Mouse (Mus musculus) left cerebral cortex, adult 8-10 months (tissue): ENCODE measurements around the gene Myog. TPM values are rescaled to one million over a fixed set of nuclear protein-coding genes. Genes with fewer than 3 reads are reported as not detected.

Experiments
- DNase-seq, 2 experiments: peaks; one replicate each; pipeline ENCODE4 v3.0.0; 2022; ENCODE audit warnings: low spot score in 2 of 2
- total RNA-seq, 4 experiments: library from RNA; stranded (reverse); gene quantifications; 2 replicates each; pipeline ENCODE4 v1.2.4; 2022

The Myog gene
- total RNA-seq, 4 experiments from 2014 or later = not detected

DNA sequence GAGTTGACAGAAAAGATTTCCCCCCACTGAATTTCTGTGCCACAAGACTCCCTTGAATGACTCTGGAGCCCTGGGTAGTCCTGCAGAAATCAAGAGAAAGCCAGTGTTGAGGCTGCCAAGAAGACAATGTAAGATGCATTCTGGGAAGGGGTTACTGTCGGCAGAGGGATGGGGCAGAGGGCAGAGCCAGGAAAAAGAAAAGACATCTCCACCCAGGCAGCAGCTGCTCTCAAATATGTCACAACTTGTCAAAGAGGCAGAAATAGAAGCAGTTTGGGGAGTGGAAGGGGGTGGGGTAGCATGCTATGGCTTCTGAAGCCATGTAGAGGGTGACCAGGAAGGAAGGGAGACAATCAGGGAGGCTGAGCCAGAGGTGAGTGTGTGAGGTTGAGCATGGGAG is 6.7 kb upstream of the Myog start:
- DNase-seq = no peak

DNA sequence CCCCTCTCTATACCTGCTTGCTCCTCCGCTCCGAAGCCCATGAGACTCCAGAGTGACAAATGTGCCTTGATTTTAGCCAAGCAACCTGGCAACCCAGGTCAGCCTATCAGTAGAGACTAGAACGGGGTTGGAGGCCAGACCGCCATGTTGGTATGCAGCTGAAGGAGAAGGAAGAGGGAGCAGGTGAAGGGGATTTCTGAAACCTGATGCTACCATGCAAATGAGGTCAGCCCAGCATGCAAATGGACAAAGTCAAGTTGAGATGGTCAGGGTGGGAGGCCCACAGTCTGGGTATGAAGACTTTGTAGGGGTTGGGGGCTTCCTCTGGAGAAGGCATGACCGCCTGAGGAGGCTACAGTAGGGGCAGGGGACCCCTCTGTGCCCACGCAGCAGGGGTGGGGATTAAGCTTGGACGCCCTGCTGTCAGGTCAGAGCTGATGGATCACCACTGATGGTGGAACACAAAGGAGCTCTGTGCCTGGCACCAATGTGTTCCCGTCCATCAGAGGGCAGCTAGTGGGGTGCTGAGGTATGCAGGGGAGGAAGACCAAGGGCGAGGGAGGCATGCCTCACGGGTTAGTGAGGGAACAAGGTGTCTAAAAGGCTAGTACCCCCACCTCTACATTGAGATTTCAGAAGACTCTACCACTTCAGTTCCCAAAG is 4.2 kb upstream of the Myog start:
- DNase-seq = no peak

DNA sequence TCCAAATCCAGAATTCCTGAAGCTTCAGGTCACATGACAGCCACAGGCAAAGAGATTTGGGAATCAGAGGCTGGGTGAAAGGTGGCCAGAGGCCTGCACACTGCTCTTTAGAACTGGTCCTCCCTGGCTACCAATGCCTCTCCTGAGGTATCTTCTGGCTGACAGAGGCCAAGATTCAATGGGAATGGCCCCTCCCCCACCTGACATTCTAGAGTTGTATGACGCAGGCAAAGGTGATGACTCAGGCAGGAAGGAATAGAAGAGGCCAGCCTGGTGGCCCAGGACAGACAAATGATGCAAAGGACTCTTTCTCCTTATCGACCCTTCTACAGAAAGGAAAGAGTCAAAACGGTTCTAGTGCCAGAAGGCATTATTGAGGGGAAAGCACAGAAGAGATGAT is 1.6 kb upstream of the Myog start:
- no peak for DNase-seq

DNA sequence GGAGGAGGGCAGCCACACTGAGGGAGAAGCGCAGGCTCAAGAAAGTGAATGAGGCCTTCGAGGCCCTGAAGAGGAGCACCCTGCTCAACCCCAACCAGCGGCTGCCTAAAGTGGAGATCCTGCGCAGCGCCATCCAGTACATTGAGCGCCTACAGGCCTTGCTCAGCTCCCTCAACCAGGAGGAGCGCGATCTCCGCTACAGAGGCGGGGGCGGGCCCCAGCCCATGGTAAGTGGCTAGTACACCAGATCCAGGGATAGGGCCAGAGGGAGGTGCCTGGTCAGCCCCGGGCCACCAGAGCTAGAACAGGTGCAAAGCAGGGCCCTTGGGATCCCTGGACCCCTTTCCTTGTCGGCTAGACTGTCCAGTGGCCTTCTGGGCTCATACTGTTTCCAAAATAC is 511 bp downstream of the Myog start:
- DNase-seq = no peak

DNA sequence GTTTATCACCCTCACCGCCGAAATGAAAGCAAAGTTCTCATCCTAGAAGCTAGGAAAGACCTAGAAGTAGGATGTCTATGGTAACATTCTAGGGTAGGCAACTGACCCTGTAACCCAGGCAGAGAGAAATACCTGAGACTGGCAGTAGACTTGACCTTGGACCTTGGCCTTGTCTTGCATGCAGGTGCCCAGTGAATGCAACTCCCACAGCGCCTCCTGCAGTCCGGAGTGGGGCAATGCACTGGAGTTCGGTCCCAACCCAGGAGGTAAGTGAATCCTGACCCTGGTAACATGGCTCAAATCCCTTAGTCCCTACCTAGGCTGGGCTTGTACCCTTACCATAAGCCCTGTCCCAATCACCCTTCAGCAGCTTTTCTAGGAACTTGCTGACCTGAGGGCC is 1.1 kb downstream of the Myog start:
- no peak for DNase-seq

DNA sequence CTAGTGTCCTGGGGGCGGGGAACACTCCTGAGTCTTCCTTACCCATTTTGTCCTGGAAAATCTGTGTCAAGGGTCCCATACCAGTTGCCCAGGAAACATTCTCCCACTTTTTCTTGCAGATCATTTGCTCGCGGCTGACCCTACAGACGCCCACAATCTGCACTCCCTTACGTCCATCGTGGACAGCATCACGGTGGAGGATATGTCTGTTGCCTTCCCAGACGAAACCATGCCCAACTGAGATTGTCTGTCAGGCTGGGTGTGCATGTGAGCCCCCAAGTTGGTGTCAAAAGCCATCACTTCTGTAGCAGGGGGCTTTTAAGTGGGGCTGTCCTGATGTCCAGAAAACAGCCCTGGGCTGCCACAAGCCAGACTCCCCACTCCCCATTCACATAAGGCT is 1.8 kb downstream of the Myog start:
- no peak for DNase-seq

DNA sequence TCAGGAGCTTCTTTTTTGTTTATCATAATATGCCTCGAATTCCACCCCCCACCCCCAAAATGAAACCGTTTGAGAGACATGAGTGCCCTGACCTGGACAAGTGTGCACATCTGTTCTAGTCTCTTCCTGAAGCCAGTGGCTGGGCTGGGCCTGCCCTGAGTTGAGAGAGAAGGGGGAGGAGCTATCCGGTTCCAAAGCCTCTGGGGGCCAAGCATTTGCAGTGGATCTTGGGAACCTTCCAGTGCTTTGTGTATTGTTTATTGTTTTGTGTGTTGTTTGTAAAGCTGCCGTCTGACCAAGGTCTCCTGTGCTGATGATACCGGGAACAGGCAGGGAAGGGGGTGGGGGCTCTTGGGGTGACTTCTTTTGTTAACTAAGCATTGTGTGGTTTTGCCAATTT is 2.3 kb downstream of the Myog start:
- DNase-seq = no peak

DNA sequence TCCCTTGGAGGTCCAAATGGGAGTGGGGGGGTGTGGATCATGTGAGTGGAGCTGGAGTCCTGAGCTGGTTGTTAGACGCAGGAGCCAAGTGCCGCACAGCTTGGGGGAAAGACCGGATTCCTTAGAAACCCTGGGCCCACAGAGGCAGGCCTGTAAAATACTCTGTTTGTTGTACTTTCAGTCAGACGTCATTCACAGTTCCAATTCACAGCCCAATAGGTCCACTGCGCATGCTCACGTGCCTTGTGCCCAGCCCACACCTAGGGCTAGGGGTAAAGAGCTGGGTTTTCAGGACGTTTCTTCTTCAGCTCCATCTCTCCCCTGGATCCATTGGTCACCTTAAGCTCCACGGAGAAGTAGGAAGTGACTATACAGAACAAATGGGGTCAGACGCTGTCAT is 2.8 kb downstream of the Myog start:
- no peak for DNase-seq

DNA sequence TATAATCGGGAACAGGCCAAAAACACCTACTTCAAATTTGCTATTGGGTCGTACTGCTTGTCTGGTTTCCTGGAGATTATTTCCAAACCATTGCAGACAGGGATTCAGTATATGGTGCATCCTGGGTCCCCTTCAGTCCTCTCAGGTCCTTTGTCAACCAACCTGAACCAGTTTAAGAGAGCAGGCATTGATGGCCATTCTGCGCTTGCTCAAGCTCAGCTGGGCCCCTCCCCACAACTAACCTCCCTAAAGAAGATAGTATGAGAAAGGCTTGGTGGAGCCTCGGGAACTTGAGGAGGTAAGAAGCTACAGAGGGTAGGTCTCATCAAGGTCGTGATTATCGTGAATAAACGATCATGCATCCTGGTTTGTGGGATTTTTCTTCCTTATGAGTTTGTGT is 3.5 kb downstream of the Myog start:
- DNase-seq = no peak

DNA sequence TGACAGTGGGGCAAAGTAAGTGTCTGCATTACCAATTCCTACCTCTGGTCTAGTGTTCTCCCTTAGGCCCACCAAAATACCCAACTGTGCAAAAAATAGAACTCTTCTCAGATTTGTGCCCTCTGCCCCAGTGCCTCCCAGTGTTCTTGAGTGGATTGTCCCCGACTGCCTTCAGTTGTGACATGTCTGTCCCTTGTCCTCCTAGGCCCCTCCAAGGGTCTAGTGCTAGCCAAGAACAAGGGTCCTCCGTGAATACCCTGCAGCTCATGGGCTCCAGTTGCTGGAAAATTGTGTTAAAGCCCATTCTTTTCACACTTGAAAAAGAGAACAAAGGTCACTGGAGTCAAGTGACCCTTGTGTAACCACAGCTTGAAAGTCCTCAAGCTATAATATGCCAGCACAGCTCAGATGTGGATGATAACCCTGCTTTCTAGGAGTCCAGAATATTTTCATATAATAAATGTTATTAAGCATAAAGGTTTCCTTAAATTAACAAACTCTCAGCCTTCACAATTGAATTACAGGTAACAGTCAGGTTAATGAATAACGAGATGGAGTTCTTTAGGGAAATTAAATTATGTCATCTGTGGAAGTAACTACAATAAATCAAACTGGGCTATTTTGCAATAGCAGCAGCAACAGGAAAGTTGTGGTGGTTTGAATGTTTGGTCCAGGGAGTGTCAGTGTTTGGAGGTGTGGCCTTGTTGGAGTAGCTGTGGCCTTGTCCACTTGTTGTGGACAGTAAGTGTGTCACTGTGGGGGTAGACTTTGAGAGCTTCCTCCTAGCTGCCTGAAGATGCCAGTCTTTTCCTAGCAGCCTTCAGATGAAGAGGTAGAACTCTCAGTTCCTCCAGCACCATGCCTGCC is 4.2 kb downstream of the Myog start:
- DNase-seq = no peak

DNA sequence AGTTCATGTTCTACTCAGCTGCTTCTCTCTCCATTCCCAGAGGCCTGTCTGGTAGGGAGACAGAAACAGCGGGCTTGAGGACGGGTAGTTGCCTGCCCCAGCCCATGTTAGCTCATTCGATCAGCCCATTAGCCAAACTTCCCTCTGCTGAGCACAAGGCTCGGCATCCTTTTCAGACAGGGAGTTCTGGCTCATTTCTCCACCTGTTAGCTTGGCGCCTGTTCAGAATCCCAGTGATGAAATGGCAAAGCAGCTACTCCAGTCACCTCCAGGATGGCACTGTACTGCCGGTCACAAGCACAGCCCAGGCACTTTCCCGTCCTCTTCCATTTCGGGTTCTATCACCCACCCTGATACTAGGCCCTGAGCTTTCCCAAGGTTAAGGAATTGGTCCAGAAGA is 7.5 kb downstream of the Myog start:
- DNase-seq = no peak

DNA sequence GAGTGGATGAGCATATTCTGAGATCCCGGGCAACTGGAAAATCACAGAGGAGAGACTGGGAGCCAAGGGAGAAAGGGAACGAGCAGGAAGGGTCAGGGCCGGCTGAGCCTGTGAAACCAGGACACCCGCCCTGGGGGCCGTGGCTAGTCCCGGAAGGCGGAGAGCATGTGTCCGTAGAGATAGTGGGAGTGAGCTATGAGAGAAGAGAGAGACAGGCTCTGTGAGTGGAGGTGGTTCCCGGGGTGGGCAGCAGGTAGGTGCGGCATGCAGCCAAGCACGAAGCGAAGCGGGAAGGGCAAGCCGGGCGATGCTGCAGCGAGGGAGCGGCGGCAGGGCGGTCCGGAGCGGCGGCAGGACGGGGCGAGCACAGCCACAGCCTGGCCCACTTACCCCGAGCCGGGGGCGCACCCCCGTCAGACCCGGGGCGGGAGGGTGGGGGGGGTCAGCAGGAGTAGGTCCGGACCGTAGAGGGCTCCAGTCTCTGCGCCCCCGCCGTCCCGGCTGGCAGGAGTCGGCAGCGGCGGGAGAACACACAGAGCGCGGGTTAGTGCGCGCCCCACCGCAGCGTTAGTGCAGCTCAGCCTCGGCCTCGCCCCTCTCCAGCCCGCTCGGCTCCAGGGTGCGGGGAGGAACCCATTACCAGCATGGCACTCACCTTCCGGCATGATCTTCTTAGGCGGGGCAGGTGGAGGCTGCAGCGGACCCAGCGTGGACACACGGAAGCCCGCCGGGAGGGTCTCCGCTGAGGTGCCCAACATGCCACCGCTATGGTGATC is 9.0 kb downstream of the Myog start:
- DNase-seq = no peak

DNA sequence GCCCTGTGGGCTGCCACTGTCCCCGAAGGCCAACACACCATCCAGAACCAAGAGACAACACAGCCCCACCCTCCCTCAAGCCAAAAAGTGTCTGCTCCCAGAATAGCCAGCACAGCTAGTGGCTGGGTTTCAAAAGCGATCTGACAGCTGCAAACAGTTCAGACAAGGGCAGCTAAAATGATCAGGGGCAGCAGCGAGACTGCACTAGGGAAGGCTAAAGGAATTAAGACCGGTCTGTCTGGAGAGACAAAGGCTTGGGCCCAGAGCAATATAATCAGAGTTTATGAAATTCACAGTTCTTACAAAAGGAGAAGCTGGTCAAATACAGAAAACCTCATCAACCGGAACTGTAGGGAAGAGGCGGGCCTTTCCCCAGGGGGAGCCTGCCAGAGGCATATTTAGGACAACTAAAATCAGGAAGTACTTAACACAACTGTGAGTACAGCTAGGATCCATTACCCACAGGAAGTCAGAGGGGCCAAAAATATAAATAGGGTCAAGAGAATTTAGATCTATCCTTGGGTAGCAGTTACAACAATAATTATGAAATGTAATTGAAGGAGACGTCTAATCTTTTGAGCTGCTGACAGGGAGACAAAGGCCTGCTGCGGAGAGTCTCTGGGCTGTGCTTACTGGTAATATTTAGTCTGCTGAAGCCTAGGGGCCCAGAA is 12.9 kb downstream of the Myog start:
- no peak for DNase-seq

DNA sequence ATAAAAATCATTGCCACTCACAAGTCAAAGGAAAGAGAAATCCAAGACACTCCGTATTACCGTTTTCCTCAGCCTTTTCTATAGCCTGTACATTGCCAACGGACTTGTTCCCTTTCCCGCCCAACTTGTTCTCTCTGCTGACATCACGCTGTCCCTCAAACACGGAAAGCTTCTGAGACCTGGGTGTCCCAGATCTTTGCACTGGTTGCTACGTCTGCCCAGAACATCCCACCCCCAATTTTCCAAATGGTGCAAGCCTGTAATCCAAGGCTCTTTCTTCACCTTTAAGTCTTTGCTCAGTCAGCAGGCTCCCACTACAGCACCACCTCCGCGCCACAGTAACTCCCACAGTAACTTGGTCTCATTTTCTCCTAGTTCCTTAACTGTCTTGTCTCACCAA is 15.2 kb downstream of the Myog start:
- no peak for DNase-seq

DNA sequence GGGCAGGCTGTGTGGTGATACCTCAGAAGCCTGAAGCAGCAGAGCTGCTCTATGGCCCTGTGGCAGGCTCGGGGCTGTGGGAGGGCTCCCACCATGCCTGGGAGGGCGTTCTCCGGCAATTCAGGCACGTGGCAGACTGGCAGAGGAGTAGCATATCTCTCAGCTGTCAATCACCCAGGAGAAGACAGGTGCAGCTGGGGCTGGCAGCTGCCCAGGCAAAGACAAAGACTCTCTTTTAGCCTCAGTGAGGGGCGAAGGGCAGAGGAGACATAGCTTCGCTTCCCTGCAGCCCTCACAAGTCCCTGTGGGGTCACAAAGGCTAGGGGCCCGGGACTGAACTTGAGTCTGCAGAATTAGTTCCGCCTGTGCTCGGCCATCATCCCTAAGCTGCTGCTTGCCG is 17.6 kb downstream of the Myog start:
- no peak for DNase-seq

DNA sequence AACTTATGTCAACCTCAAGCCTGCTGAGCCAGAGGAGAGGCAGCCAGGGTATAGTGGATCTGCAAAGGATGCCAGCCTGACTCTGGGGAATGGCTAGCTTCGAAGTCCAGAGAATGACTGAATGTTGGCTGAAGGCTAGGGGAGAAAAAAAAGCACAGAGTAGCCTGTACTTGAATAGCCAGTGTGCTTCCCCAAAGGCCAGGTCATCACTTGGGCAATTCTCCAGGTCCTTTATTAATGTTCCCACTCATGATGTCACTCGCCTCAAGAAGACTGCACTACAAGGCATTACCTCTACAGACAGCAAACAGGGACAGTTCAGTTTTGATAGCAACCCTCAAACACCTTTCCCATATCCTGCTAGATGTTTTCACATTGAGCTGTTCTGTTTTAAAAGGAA is 20.5 kb downstream of the Myog start:
- DNase-seq = no peak

DNA sequence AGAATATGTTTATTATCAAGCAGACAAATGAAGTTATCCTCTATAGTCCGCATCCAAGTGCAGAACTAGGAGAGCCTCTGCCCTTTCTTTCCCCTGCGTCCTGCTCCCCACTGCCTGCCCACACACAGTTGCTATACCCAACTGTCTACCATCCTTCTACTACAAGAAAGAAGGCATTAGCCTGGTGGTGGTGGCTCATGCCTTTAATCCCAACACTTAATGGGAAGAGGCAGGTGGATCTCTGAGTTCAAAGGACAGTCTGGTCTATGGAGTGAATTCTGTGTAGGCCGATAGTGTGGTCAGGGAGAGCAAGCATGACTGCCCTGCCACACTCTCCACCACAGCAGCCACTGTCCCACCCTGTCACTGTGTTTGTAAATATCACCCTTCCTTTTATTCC is 20.9 kb downstream of the Myog start:
- no peak for DNase-seq

DNA sequence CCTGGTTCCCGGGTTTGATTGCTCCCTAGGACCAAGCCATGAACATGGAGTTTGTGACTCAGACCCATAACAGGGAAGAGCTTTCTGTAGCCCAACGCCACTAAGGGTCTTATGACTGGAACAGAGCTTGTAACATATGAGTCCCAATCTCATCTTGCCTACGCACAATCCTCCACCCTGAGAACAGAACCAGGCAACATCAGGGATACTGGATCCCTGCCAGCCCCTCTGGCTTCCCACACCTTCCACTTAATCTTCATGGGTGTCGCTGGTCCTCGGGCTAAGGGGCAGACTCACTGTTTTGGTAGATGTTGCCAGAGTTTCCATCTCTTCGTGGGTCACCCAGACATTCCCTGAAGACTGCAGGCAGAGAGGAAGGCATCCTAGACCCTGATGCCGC is 22.0 kb downstream of the Myog start:
- DNase-seq = no peak

DNA sequence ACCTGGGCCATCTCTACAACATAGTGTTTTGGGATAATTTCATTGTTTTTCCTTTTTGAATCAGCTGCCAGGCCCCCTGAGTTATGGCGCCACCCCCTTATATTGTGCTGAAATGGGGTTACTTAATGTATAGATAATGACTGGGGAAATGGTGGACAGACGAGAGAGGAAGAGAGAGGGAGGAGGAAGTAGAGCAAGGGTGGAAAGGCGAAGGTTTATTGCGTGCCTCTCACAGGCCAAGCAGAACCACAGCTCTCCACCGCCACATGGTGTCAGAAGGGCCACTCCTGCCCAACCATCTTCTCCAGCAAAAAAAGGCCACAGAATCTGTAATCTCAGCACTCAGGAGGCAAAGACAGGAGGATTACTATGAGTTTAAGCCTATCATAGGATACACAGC is 25.4 kb downstream of the Myog start:
- no peak for DNase-seq

DNA sequence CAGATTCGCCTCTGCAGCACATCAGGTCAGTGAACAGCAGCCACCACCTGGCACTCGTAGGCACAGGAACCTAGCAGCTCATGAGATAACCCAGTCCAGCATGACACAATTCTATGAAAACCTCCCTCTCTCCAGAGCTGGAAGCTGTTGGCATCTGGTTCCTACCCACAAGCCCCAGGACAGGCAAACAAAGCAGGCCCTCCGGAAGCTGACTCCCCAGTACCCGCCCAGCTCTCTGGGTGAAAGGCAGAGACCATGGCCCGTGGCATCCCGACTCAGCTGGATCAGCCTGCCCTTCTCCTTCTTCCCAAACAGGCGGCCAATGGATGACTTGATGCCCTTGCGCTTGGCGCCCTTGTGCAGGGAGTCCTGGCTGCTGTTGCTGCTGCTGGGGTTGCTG is 26.6 kb downstream of the Myog start:
- no peak for DNase-seq

DNA sequence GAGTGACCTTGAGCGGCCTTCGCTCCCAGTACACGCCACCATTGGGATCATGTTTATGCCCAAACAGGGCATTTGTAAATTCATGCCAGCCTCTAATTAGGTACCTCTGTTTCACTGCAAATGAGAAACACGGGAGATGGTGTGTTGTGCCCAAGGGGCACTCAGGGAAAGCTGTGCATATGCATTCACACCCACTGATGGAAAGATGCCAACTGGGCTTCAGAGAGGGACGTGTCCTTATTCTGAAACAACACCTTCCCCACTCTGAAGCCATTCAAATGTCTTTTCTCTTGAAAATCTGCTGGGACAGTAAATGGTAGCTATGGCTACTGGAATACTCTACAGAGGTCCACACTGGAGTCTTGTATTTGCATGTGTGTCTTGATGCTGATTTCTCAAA is 28.5 kb downstream of the Myog start:
- no peak for DNase-seq
